Mouse (Mus musculus): Measurements from ENCODE around the gene Pgm1. TPM values are rescaled to one million over a fixed set of nuclear protein-coding genes. Genes with fewer than 3 reads are reported as not detected.

Gene Pgm1
- polyA plus RNA-seq, 1 experiment from 2014 or later: 53.9 TPM

DNA sequence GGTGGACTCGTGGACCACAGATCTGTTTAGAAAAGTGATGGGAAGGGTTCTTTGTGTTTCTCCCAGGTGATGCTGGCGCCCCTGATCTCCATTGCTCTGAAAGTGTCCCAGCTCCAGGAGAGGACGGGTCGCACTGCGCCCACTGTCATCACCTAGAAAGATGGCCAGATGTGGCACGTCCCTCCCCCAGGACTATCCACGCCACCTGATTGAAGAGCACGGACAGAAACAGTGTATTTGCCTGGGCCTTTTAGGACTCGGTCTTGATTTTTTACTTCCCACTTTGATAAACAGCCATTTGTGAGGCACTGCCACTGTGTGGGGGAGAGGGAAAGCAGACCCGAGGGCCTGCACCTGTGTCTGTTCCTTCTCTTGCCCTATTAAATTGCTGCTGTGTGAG is 57.4 kb downstream of the Pgm1 start:
- ATAC-seq (ENCODE audit: low FRiP score): no peak

DNA sequence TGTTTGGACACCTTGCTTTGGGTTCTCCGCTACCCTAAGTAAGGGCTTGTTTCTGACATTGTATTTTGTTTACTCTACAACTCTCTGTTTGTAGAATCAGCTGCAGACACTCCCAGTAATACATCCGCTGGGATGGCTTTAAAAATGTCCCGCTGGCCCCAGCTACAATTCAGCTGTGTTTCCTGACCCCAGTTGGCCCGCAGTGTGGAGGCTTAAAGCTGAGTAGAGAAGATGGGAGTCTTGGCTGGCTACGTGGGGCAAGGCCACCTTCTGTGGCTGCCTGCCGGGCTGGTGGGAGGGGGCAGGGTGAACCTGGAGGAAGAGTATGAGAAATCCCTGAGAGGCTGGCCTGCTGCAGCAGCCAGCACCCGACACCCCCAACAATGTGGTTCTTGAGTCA is 59.6 kb downstream of the Pgm1 start:
- Histone ChIP-seq H3K4me3 (no peak overlapping the region), H3K4me2 (no peak overlapping the region), H3K9ac (no peak overlapping the region), H3K27me3 (no peaks in the 10 kb centered on the region), H3K36me3 (0 out of 2 replicates have a peak, but pooled peaks cover 5% of the 10 kb centered on the region), H3K4me1 (replicated peaks) (peaks cover 5% of the 10 kb centered on the region; the same call in 1 of the 2 replicates), H3K27ac (no peak overlapping the region), H3K9me3 (no peaks in the 10 kb centered on the region)
- no peak for ATAC-seq (ENCODE audit: low FRiP score)
- 70% methylated on average over 7 of the region's 7 CpGs for WGBS

More for the DNA sequence above, 57.4 kb downstream of the Pgm1 start:
- H3K27me3 ChIP-seq: no peaks in the 10 kb centered on the region
- no peak overlapping the region for H3K9ac ChIP-seq
- peaks cover 5% of the 10 kb centered on the region; the same call in 1 of the 2 replicates for H3K4me1 ChIP-seq (replicated peaks)
- WGBS: 94% methylated on average over 10 of the region's 10 CpGs
- H3K36me3 ChIP-seq: 0 out of 2 replicates have a peak, but pooled peaks cover 10% of the 10 kb centered on the region
- H3K9me3 ChIP-seq: no peaks in the 10 kb centered on the region
- H3K27ac ChIP-seq: no peak overlapping the region
- no peak overlapping the region for H3K4me2 ChIP-seq
- no peak overlapping the region for H3K4me3 ChIP-seq

DNA sequence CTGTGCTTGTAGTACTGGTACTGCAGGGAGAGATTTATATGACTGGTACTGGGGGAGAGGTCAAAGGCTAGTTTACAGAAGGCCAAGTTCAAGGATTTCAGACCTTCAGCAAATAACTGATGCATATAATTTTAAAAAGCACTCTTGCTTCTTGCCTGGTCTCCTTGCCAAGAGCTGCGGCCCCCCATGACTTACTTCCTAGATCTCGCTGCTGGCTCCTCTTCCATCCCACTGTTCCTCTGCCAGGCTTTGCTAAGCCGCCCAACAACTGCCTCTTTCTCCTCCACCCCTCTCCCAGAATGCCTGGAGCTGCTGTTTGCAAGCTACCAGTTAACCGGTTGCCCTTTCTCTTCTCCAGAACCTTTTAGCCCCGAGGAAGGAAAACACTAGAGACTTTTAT is 71.8 kb downstream of the Pgm1 start:
- Histone ChIP-seq H3K9ac (no peak overlapping the region), H3K27ac (no peak overlapping the region), H3K4me3 (no peak overlapping the region), H3K9me3 (no peaks in the 10 kb centered on the region), H3K27me3 (no peaks in the 10 kb centered on the region), H3K4me2 (no peak overlapping the region), H3K36me3 (no peaks in the 10 kb centered on the region), H3K4me1 (replicated peaks) (no peaks in the 10 kb centered on the region)
- no peak for ATAC-seq (ENCODE audit: low FRiP score)
- 79% methylated on average over 5 of the region's 5 CpGs for WGBS

GRCm38 (mm10) chr4:100001806-100002205 is 72.6 kb downstream of the Pgm1 start:
- no peak for ATAC-seq (ENCODE audit: low FRiP score)
- Histone ChIP-seq H3K27me3 (no peaks in the 10 kb centered on the region), H3K4me2 (no peak overlapping the region), H3K9ac (no peak overlapping the region), H3K4me3 (no peak overlapping the region), H3K4me1 (replicated peaks) (no peaks in the 10 kb centered on the region), H3K36me3 (no peaks in the 10 kb centered on the region), H3K9me3 (no peaks in the 10 kb centered on the region), H3K27ac (no peak overlapping the region)
- WGBS: 71% methylated on average over 7 of the region's 7 CpGs

DNA sequence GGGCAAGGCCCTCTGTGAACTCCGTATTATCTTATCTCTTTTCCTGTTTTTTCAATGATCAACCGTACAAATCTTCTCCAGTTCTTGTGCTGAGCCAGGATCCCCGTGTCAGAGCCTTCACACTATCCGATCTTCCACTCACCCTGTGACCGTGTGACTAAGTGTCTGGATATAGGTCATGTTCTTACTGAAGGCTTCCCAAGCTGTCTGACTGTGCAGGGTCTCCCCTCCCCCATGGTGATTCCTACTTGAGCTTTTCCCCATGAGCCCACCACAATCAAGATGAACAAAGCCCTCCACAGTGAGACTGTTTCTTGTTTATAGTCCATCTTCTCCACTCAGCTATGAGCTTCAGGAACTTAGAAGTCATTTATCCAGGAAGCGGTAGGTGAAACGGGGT is 78.5 kb downstream of the Pgm1 start:
- 91% methylated on average over 7 of the region's 7 CpGs for WGBS
- no peaks in the 10 kb centered on the region for H3K27me3 ChIP-seq
- no peak overlapping the region for H3K4me3 ChIP-seq
- H3K4me1 ChIP-seq (replicated peaks): peaks cover 15% of the 10 kb centered on the region
- H3K36me3 ChIP-seq: no peaks in the 10 kb centered on the region
- H3K27ac ChIP-seq: no peak overlapping the region
- H3K4me2 ChIP-seq: no peak overlapping the region
- no peak overlapping the region for H3K9ac ChIP-seq
- ATAC-seq (ENCODE audit: low FRiP score): no peak
- no peaks in the 10 kb centered on the region for H3K9me3 ChIP-seq

DNA sequence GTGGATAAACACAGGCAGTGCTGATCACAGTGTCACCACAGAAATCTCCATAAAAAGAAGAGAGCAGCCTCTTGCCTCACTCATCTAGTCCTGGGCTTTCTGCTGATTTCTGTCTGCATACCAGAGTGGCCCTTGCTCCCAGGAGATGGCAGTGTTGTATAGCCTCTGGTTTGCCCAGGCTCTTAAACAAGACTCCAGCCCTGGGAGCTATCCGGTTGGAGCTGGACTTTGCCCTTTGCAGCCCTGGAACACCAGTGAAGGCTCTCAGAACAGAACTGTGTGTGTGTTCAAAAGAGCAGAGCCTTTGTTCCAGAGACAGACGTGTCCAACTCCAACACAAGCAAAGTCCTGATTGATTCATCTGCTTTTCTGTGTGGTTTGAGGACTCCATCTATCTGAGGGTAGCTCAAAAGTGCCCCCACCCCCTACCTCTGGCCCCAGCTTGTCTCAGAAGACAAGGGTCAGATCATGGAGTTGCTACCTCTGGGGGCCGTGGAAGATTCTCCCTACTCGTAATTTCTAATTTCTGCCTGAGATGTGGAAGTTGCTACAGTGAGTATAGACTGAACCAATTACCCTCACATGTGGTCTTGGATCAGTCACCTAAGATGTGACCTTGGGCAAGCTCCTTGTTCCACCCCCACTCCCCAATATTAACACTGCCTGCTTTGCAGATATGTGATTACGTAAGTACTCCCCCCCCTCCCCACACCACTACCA is 79.3 kb downstream of the Pgm1 start:
- Histone ChIP-seq H3K27ac (peak overlapping the region; percentile 12; the same call in 1 of the 2 replicates), H3K27me3 (no peaks in the 10 kb centered on the region), H3K4me1 (replicated peaks) (peaks cover 15% of the 10 kb centered on the region), H3K4me2 (no peak overlapping the region), H3K4me3 (no peak overlapping the region), H3K9me3 (no peaks in the 10 kb centered on the region), H3K36me3 (no peaks in the 10 kb centered on the region), H3K9ac (no peak overlapping the region)
- peak; percentile 54; the same call in 1 of the 2 replicates for ATAC-seq (ENCODE audit: low FRiP score)
- 33% methylated on average over 5 of the region's 5 CpGs for WGBS

- ATAC-seq (ENCODE audit: low FRiP score): 0 out of 2 replicates have a peak, but pooled peaks have one; percentile 54
- no peaks in the 10 kb centered on the region for H3K36me3 ChIP-seq
- no peaks in the 10 kb centered on the region for H3K27me3 ChIP-seq
- H3K27ac ChIP-seq: peak overlapping the region; percentile 1; the same call in 1 of the 2 replicates
- H3K9ac ChIP-seq: no peak overlapping the region
- 48% methylated on average over 8 of the region's 8 CpGs for WGBS
- H3K4me2 ChIP-seq: no peak overlapping the region
- no peak overlapping the region for H3K4me3 ChIP-seq
- no peaks in the 10 kb centered on the region for H3K9me3 ChIP-seq
- H3K4me1 ChIP-seq (replicated peaks): peaks cover 15% of the 10 kb centered on the region
These were observed 80.0 kb downstream of the Pgm1 start for GRCm38 (mm10) chr4:100009211-100009678.

DNA sequence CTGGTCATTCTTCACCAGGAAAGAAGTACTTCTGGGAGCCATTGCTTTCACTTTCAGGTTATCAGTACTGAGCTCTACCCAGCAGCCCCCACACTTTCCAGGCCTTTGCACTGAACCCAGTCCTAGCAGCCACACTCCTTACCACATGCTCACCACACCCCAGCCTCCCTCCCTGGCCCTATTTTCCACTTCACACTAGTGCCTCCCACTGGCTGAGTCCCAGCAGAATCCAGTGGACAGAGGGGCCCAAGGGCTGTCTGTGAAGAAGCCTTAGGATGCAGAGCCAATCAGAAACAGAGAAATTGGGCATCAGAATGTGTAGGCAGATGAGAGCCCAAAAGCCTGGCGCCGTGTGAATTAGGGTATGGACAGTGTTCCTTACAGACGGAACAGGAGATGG is 81.7 kb downstream of the Pgm1 start:
- no peak for ATAC-seq (ENCODE audit: low FRiP score)
- WGBS: 93% methylated on average over 3 of the region's 3 CpGs
- H3K36me3 ChIP-seq: no peaks in the 10 kb centered on the region

GRCm38 (mm10) chr4:100011563-100011962 is 82.3 kb downstream of the Pgm1 start:
- H3K9ac ChIP-seq: no peak overlapping the region
- 48% methylated on average over 3 of the region's 3 CpGs for WGBS
- ATAC-seq (ENCODE audit: low FRiP score): no peak
- H3K4me2 ChIP-seq: no peak overlapping the region
- H3K27ac ChIP-seq: no peak overlapping the region
- H3K4me1 ChIP-seq (replicated peaks): peaks cover 15% of the 10 kb centered on the region
- no peaks in the 10 kb centered on the region for H3K36me3 ChIP-seq
- no peaks in the 10 kb centered on the region for H3K27me3 ChIP-seq
- no peaks in the 10 kb centered on the region for H3K9me3 ChIP-seq
- no peak overlapping the region for H3K4me3 ChIP-seq

More for the DNA sequence above, 81.7 kb downstream of the Pgm1 start:
- H3K4me3 ChIP-seq: no peak overlapping the region
- no peaks in the 10 kb centered on the region for H3K9me3 ChIP-seq
- no peaks in the 10 kb centered on the region for H3K27me3 ChIP-seq
- no peak overlapping the region for H3K9ac ChIP-seq
- H3K27ac ChIP-seq: no peak overlapping the region
- H3K4me1 ChIP-seq (replicated peaks): peaks cover 15% of the 10 kb centered on the region
- H3K4me2 ChIP-seq: no peak overlapping the region

DNA sequence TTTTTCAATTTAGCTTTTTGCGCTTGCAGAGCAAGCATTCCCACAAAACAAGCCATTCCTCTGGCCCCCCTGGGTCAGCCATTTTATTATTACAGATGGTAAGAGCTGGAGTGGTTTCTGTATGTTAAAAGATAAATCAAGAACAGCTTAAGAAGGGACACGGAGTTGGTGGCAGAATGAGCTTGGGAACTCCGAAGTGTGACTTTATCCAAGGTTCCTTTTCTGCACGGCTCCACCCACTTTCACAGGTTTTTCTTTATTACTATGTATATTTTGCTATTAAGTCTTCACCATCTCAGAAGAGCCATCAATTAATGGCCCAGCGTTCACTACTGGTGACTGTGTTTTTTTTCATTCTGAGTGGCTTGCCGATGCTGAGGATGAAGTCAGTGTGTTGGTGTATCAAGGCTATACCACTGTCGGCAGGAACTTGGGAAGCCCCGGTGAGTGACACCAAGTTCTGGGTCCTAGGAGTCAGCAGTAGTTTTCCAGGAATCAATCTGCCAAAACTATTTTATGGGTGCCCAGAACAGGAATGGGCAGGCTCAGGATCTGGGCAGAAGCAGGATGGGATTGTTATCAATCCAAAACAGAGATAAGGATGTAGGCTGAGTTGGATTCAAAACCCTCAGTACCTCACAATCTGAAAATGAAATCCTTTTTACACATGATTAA is 83.3 kb downstream of the Pgm1 start:
- Histone ChIP-seq H3K9ac (no peak overlapping the region), H3K9me3 (no peaks in the 10 kb centered on the region), H3K27ac (no peak overlapping the region), H3K4me2 (no peak overlapping the region), H3K4me3 (no peak overlapping the region), H3K27me3 (no peaks in the 10 kb centered on the region), H3K36me3 (no peaks in the 10 kb centered on the region), H3K4me1 (replicated peaks) (peaks cover 15% of the 10 kb centered on the region)
- ATAC-seq (ENCODE audit: low FRiP score): no peak
- 84% methylated on average over 8 of the region's 8 CpGs for WGBS

DNA sequence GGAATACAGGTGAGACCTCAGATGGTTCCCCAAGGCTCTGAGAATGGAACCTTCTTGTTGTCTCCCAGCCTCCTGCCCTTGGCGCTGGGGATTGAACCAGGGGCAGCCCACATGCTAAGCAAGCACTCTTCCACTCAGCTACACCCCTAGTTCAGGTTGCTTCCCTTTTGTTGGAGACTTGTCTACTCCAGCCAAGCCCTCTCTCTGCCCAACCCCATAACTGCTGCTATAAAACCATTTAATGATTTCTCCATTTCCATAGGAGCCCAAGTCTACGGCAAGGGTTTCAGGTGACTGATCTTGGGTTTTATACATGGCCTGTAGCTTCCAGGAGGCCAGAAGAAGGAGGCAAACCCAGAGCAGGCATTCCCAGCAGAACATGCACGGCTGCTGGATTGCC is 98.6 kb downstream of the Pgm1 start:
- Histone ChIP-seq H3K4me1 (replicated peaks) (no peaks in the 10 kb centered on the region), H3K27me3 (no peaks in the 10 kb centered on the region), H3K4me2 (no peak overlapping the region), H3K9me3 (no peaks in the 10 kb centered on the region), H3K9ac (no peak overlapping the region), H3K36me3 (no peaks in the 10 kb centered on the region), H3K27ac (no peak overlapping the region), H3K4me3 (no peak overlapping the region)
- 76% methylated on average over 3 of the region's 3 CpGs for WGBS
- no peak for ATAC-seq (ENCODE audit: low FRiP score)

DNA sequence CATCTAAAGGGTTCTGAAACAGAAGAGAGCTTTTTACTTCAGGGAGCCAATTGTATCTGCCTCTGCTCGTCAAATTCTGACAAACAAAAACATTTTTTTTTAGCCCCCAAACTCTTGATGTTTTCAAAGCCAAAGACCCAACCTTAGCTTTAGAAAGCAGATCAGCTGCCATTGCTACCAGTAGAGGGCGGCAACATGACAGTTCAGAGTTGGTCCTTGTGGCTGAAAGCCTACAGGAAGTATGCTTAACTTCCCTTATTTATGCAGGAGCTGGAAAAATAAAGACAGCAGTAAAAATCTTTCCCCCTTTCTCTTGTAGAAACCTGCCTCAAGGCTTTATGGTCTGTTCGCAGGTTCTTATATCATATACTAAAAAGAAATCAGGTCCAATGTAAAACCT is 99.4 kb downstream of the Pgm1 start:
- 13% methylated on average over 3 of the region's 3 CpGs for WGBS
- no peaks in the 10 kb centered on the region for H3K4me1 ChIP-seq (replicated peaks)
- no peak overlapping the region for H3K27ac ChIP-seq
- no peak overlapping the region for H3K4me2 ChIP-seq
- no peaks in the 10 kb centered on the region for H3K27me3 ChIP-seq
- H3K36me3 ChIP-seq: no peaks in the 10 kb centered on the region
- H3K9ac ChIP-seq: no peak overlapping the region
- H3K9me3 ChIP-seq: no peaks in the 10 kb centered on the region
- no peak for ATAC-seq (ENCODE audit: low FRiP score)
- H3K4me3 ChIP-seq: no peak overlapping the region
